Mouse (Mus musculus): ENCODE data around the gene Slc25a34.

DNA sequence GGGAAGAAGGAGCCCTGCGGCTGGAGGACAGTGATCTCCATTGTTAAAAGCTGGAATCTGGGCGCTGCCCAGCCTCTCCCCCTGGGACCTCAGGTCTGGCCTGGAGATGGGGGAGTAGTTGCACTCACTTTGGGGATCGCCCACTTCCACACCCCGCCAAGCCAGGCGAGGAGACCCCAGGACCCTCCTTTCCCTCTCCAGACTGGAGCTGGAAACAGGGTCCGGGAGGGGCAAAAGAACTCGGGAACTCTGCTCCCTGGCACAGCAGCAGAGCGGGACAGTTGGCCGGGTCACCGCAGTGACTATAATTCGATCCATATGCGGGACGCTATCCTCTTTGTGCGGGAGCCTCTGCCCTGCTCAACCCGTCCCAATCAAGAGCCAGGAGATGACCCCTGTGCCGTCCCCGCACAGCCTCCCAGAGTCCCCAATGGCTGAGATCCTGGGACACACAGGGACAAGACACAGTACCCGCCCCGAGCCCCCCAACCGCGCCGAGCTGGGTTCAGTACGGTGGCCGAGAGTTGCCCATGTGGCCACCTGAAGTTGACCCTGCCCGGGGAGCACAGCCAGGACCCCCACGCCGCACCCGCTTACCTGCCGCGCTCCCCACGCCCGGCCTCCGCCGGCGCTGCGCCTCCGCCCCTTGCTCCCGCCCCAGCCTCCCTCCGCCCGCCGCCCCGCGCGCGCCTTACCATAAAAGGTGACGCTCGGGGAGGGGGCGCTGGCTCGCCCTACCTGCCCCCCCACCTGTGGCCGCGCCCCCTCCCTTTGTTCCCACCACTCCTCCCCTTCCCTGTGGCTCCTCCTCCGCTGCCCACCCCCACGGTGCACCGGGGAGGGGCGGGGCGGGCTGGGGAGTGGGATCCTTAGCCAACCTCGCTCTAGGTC, 24.1 kb downstream of the Slc25a34 start:
- TF ChIP-seq GATA1 (IDR thresholded peaks at IDR 0.05; ENCODE audit: low read length) (no peak), TAL1 (IDR thresholded peaks at IDR 0.05; ENCODE audit: low read length) (no peak)
